Mouse (Mus musculus) thymus, postnatal 14 days (tissue): ENCODE data around the gene Ice1.

Source experiments
- DNase-seq: peaks from one replicate; pipeline ENCODE4 v3.0.0; 2021

Ice1 gene

GRCm38 (mm10) chr13:70553456-70553855, 84.0 kb downstream of the Ice1 start:
- no peak for DNase-seq

GRCm38 (mm10) chr13:70547457-70547856, 90.0 kb downstream of the Ice1 start:
- DNase-seq = no peak

GRCm38 (mm10) chr13:70545261-70545660, 92.2 kb downstream of the Ice1 start:
- DNase-seq = no peak

- no peak for DNase-seq
Measured at GRCm38 (mm10) chr13:70539842-70540241, 97.6 kb downstream of the Ice1 start.

GRCm38 (mm10) chr13:70533412-70533811, 104.0 kb downstream of the Ice1 start:
- no peak for DNase-seq

- DNase-seq = no peak
Measured at GRCm38 (mm10) chr13:70532719-70533118, 104.7 kb downstream of the Ice1 start.

- DNase-seq = no peak
Measured at GRCm38 (mm10) chr13:70517651-70518050, 119.8 kb downstream of the Ice1 start.

GRCm38 (mm10) chr13:70515004-70515403, 122.4 kb downstream of the Ice1 start:
- no peak for DNase-seq

- DNase-seq = no peak
Measured at GRCm38 (mm10) chr13:70510199-70510598, 127.2 kb downstream of the Ice1 start.

- no peak for DNase-seq
Measured at GRCm38 (mm10) chr13:70509375-70510016, 127.9 kb downstream of the Ice1 start.

GRCm38 (mm10) chr13:70508708-70509374, 128.6 kb downstream of the Ice1 start:
- DNase-seq = no peak
